Mouse (Mus musculus) embryonic fibroblast, embryonic 13.5 days (primary cell): Measurements from ENCODE around the gene 4930404H24Rik.

Experiments
- CTCF ChIP-seq: IDR thresholded peaks from 2 replicates; pipeline ENCODE4 v1.5.1; 2011; ENCODE audit warnings: mild to moderate bottlenecking, control low read depth, low read length, moderate library complexity, borderline replicate concordance; ENCODE audit not compliant: insufficient read depth
- POLR2A ChIP-seq: IDR thresholded peaks from 2 replicates; pipeline ENCODE4 v1.6.1; 2011; ENCODE audit warnings: low read depth, mild to moderate bottlenecking, control low read depth, low read length, moderate library complexity

GRCm38 (mm10) chr2:153512416-153513323 lies 20.1 kb downstream of the 4930404H24Rik start:
- TF ChIP-seq CTCF: no peak
- no peak for TF ChIP-seq POLR2A
